Mouse (Mus musculus) Muller cell, postnatal 12 days (primary cell): Measurements from ENCODE around the gene Cd276.
"Not testable (repeated sequence)": the region's sequence is repeated elsewhere in the genome, so short reads cannot be mapped to it uniquely, and the experiment has no call there.

Experiments
- DNase-seq: peaks from one replicate; pipeline ENCODE4 v3.0.0-alpha.2; 2015; ENCODE audit errors: inconsistent ontology term

Cd276 gene

GRCm38 (mm10) chr9:58554908-58555684, at the start of gene Cd276:
Gene Cd276, minus strand, starts transcription at chr9:58555437.
- peak; percentile 75 for DNase-seq

DNA sequence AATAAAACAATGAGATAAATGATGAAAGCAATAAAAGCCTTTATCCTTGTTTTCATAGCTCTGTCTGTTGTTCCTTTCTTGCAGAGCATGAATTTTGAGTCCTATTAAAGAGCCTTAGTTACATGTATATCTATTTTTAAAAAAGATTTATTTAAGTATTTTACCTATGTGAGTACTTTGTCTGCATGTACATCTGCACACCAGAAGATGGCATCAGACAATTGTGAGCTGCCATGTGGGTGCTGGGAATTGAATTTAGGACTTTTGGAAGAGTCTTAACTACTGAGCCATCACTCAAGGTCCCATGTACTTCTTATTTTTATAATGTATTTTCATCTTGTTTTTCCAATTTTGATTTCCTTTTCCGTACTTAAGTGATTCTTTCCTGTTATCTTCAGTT, 40.1 kb upstream of the Cd276 start:
- DNase-seq: no peak

DNA sequence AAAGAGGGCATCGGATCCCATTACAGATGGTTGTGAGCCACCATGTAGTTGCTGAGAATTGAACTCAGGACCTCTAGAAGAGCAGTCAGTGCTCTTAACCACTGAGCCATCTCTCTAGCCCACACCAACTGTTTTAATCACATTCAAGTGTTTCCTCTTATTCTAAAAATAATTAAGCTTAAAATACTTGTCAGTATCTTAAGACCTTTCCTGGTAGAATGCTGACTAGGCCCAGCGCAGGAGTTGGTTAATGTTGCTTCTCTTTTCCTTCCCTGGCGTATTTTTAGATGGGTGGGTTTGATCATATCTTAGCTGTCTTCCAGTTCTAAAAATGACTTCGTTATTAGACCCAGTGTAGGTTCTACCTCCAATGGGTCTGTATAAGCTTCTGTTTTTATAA, 33.4 kb upstream of the Cd276 start:
- DNase-seq: no peak

DNA sequence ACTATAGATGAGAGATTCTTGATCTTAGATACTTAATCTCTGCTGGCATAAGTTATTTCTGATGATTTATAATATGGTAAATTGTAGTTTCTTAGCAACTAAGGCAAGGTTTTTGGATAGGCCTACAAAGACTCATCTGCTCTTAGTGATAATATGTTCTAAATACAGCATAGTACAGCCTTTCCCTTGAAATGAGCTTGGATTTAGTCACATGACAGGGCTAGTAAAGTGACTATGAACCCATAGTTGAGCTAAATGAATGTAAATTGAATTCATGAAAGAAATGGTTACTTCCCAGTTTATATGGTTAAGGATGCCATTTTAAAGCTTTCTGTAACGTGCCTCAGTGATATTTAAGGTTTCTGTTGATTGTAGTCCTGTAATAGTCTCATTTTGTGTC, 29.1 kb upstream of the Cd276 start:
- DNase-seq: no peak

- DNase-seq: peak; percentile 41
Measured at GRCm38 (mm10) chr9:58583267-58583641, 28.0 kb upstream of the Cd276 start.

DNA sequence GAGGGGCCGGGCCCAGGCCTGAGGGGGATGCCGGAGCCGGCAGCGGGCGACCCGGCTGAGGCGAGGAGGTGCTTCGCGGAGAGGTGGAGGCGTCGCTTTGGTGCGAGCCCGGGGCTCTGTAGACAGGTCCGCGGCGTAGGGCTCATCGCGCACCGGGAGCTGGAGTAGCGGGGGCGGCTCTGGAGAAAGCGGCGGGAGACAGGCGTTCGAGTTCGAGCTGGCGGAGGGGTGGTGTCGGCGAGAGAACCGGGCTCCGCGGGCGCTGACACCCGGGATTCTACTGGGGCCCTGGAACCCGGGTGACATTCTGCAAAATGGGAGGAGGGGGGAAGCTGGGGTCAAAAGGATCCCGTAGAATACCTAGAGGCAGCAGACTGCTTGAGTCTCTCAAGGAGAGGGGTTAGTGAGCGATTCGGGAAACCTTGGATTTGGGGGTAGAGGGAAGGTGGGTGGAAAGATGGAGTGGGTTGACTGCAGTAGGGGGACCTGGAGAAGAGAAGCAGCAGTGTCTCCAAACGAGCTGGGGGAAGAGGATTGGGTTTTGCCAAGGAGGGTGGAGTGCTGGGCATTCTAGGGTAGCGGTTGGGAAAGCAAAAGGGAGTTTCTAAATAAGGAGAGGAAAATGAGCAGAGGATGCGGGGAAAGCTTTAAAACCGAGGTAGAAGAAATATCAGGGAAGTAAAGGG, 27.5 kb upstream of the Cd276 start:
- no peak for DNase-seq

- DNase-seq: peak; percentile 99
Measured at GRCm38 (mm10) chr9:58581958-58582540, 26.8 kb upstream of the Cd276 start, which contains the start of gene Nptn. Gene Nptn, plus strand, starts transcription at chr9:58582240.

- no peak for DNase-seq
Measured at GRCm38 (mm10) chr9:58581283-58581930, 26.2 kb upstream of the Cd276 start.

GRCm38 (mm10) chr9:58580453-58581195, 25.4 kb upstream of the Cd276 start:
- DNase-seq: peak; percentile 56

DNA sequence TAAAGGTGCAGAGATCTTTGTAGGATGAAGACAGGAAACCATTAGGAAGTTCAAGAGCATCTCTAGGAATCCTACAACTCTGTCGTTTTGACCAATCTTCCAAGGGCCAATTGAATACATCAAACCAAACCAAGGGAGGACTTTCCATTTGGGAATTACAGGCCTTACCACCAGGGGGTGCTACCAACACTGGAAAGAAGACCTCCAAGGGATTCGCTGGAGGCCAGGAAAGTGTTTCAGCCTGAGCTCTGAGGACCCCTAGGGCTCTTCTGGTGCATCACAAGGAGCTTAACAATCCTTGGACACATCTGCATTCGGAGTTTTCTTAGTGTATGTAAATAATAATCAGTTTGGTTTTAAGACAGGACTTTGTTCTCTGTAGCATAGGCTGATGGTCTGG, 23.4 kb upstream of the Cd276 start:
- DNase-seq: peak; percentile 73

DNA sequence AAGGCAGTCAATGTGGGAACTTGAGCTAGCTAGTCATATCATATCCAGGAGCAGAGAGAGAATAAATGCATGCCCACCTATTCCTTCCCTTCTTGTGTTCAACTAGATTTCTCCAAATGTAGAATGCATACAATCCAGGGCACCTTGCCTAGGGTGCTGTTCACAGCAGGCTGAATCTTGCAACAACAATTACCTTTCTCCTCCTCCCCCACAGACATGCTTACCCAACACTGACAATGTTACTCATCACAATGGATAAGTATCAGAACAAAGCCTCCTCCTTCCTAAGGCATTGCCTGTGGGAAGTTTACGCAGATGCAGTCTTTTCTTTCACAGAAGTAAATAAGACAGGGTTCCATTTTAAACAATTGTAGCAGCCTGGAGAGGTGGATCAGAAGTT, 15.8 kb upstream of the Cd276 start:
- no peak for DNase-seq

DNA sequence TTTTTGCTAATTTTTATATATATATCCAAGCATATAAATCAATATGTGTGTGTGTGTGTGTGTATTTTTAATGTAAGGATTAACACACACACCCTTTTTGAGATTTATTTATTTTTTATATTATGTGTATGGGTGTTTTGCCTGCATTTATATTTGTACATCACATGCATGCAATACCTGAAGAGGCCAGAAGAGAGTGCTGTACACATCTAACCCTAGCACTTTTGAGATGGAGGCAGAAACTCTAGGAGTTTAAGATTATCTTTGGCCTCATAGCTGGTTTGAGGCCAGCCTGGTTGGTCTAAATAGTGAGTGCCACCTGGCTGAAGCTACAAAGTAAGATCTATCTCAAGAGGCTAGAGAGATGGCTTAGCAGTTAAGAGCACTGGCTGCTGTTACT, 12.4 kb upstream of the Cd276 start:
- DNase-seq: no peak

DNA sequence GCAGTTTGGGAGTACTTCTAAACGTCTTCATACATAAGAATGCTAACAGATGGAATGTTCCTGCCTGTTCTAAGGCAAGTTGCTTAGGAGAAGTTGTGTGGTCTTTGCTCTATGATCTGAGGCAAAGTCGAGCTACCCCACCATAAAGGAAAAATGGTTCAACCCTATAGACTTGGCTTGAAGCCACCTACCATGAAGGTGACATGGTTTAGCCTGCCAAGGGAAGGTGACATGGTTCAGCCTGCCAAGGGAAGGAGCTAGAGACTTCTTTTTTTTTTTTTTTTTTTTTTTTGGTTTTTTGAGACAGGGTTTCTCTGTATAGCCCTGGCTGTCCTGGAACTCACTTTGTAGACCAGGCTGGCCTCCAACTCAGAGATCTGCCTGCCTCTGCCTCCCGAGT, 10.7 kb upstream of the Cd276 start:
- not testable (repeated sequence) for DNase-seq

GRCm38 (mm10) chr9:58560211-58560610, 5.0 kb upstream of the Cd276 start:
- no peak for DNase-seq

DNA sequence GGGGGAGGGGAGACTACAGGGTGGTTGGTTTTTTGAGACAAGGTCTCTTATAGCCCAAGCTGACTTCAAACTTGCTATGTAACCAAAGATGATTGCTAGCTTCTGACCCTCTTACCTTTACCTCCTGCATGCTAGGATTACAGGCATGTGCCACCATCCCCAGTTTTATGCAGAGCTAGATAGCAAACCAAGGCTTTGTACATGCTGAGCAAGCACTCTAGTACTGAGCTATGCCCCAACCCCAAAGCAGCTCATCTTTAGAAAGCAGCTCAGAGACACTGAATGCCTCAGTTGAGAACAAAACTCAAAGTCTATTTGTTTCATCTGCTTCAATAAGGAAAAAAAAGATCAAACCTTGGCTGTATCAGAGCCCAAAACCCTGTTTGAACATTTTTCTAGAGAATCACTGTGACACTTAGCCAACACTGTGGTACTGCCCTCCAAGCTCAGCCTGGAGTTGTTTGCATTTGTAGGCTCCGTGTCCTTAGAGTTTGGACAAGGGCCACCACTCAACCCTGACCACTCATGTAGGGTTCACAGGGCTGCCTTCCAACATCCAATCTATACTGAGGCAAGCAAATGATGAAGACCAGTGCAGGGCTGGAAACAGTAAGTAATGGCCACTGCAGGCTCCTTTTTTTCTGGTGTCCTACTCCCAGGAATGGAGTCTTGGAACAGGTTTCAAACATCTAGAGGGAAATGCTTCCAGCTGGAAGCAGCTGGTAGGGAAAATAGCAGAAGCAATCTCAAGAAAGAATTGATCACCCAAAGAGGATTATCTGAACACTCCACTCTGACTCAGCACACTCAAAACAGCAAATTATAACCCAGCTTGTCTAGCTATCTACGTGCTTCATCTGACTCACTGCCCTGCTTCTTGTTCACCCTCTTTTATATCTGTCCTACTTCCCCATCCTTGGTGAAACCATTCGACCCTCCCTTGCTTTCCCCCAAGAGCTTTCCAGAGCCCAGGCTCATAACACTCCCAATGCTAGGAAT, 2.5 kb upstream of the Cd276 start:
- no peak for DNase-seq

- no peak for DNase-seq
Measured at GRCm38 (mm10) chr9:58556627-58557026, 1.4 kb upstream of the Cd276 start.

DNA sequence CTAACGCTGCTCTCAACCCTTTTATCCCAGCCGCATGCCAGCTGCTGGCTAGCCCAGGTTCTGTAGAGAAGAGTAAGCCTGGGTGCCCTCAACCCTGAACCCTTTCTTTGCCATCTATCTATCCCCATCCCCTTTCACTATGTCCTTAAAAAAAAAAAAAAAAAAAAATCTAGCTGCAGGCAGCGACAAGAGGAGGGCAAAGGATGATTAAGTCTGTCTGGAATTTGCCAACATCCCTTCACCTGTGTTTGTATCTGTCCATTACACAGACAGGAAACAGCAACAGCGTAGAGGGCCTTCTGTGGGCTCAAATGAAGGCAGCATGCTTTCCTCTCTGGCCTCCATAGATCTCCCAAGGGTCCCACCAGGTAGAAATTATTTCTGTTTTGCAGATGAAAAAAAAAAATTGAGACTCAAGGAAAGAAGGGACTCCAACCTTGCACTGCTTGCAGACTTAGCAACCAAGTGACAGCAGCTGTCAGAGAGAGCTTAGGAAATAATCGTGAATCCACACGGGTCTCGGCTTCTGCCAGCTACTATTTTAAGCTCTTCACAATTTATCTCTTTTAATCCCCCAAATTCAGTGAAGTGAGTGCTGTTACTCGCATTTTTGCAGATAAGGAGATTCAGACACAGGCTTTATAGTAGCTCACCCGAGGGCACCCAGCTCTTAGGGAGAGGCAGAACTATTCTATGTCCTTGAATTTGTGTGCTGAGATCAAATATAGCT, 613 bp upstream of the Cd276 start:
- no peak for DNase-seq

DNA sequence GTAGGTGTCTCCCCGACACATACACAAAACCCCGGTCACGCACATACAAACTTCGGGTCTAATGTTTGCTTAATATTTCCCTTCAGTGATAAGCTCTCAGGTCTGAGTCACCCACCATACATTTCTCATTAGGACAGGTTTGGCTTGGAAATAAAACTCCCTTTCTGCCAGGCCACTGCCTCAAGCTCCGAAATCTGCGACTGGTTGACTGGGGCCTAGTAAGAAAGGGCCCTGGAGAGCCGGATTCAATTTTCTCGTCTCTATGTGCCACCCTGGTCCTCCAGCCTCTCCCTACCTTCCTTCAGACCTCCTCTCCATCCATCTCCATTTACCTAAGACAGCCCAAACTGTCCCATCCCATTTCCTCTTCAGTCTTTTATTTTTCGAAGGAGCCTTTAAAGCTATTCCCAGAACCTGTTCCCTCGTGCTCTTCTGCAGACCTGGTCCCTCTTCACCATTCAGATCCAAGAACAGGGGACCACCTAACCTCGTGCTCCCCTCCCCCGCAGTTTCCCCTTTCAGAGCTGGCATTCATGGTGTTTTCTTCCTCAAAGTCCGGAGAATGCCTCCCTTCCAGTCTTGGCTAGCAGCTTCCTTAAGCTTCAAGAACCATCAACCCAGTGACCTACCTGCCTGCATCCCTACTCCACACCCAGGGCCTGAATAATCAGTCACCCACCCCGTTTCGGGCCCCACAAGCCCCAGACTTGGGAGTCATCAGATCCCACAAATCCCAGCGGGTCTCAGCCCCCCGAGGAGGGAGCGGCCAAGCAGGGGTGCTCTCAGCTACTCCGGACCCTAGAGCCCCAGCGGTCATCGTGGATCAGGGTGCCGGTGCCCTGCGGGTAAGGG, 955 bp downstream of the Cd276 start:
- DNase-seq: no peak

GRCm38 (mm10) chr9:58552083-58552482, 3.2 kb downstream of the Cd276 start:
- no peak for DNase-seq
